Mouse (Mus musculus) C3H10T1/2 (cell line): ENCODE measurements around the gene Hmcn1. TPM values are rescaled to one million over a fixed set of nuclear protein-coding genes. Genes with fewer than 3 reads are reported as not detected.

Experiments
- polyA plus RNA-seq, 2 experiments: library from polyadenylated mRNA; unstranded; fragments of >200 nt; fragmentation: generic; extraction: Trizol; gene quantifications; one replicate each; pipeline ENCODE4 v1.2.1; 2012; ENCODE audit warnings: missing spikeins in 2 of 2

Gene Hmcn1
- not detected for polyA plus RNA-seq

DNA sequence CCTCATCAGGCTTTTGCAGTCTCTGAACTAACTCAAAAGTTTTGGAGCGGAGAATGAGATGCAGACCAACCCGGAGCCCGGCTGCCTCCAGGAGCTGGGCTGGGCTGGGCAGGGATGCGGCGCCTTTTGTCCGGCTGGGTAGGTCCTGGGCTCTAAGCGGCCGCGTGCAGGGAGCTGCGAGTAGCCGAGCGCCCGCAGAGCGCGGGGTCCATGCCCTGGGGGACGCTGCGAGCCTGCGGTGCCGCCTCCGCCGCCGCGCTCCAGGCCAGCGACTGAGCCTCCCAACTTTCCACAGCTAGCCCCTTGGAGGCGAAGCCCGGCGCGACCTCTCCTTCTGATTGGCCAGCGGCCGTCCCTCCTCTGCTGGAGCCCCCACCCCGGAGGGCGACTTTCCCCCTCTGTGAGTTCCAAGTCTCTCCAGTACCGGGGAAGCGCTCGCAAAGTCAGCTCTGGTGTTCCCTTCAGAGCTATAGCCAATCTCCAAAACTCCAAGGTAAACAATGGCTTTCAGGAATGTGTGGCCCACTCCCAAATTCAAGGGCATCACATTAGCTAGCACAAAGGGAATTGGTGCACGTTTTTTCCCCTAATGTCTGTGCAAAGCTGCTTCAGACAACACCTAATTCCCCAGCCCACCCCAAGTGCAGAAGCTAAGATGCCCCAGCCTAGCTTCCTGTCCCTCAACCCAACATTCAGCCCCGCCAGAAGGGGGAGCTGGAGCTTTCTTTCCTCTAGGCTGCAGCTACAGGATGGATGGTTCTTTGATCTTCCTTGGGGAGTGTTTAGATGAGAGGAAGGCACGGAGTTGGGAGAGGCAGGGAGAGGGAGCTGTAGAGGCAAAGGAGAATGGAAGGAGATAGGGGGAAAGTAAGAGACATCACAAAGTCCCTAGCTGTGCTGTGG, at the start of gene Hmcn1:
Gene Hmcn1 (minus strand): TSS at position 274 of the 903 bp plus-strand sequence.

Other genes with a start within 250 kb of the Hmcn1 start
- not detected for gene Gm47985, start 189.1 kb upstream of the Hmcn1 start, polyA plus RNA-seq
- not detected for gene Gm8947, start 198.9 kb upstream of the Hmcn1 start, polyA plus RNA-seq
- gene Gm47995, start 205.0 kb upstream of the Hmcn1 start, polyA plus RNA-seq, result under 1 TPM in 1 of 2 experiments, not detected in 1; 0.05 TPM
- gene 3110040M04Rik, start 210.7 kb upstream of the Hmcn1 start, polyA plus RNA-seq, result not detected
- not detected for gene Gm47996, start 216.7 kb upstream of the Hmcn1 start, polyA plus RNA-seq